Mouse (Mus musculus) gastrocnemius, adult 2 months (tissue): ENCODE measurements around the gene Acpp. TPM values are rescaled to one million over a fixed set of nuclear protein-coding genes. Genes with fewer than 3 reads are reported as not detected.

Source experiments
- DNase-seq: peaks from one replicate; pipeline ENCODE4 v3.0.0; 2022
- H3K27ac ChIP-seq: fragments of 200-600 bp; 2 replicates; pipeline ENCODE4 v1.8.1; 2022; ENCODE audit warnings: mild to moderate bottlenecking
- H3K4me3 ChIP-seq: fragments of 200-600 bp; 2 replicates; pipeline ENCODE4 v1.8.1; 2022; ENCODE audit warnings: mild to moderate bottlenecking, moderate library complexity
- CTCF ChIP-seq: fragments of 200-600 bp; IDR thresholded peaks from 2 replicates; pipeline ENCODE4 v1.8.1; 2022; ENCODE audit warnings: antibody characterized with exemption, mild to moderate bottlenecking, moderate library complexity
- intact Hi-C: fragments of 180-260 bp; cut with DNase I; formaldehyde crosslinking; loops from one replicate; pipeline ENCODE4 v1.15.1; 2025
- total RNA-seq, 2 experiments: library from RNA; stranded (reverse); gene quantifications; 2 replicates each; pipeline ENCODE4 v1.2.3; 2021

Acpp gene
- total RNA-seq, 2 experiments from 2014 or later: not detected

DNA sequence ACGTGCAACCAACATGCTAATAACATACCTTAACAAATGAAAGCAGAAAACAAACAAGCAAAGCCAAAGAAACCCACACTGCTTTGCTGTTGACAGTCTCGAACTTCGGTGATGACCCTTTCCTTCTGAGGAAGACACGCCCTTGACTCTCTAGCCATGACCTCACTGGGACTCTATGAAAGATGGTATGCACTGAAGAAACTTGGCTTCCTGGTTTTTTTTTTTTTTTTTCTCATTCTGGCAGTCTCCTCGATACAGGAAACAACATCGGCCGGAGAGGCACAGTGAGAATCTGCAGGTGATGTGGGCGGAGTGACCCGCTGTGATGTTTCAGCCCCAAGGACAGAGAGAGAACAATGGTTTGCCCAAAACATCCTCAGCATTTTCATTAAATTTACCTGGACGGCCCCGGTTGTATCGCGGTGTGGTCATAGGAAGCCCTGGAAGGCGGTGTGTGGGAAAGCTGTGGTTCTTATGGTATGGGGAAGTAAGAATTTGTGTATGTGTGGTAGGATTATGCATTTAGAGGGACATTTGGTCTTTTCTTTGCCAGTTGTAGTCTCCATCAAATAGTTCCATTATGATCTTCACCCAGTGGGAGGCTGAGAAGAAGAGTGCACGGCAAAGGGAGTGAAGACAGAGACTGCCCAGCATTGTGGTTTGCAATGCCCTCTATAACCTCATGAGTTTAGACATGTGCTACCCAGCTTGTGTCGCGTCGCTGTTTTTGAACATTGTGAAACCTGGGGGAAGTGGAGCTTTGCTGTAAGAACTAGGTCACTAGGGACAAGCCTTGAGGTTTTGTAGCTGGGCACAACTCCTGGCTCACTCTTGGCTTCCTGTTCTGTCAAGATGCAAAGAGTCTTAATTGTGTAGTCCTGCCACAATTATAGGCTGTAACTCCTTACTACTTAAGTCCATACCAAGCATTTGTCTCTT lies 1.2 kb upstream of the Acpp start:
- intact Hi-C loops: no loop called here
- no peak for TF ChIP-seq CTCF
- Histone ChIP-seq H3K27ac (no peak overlapping the region), H3K4me3 (no peak overlapping the region)
- no peak for DNase-seq

DNA sequence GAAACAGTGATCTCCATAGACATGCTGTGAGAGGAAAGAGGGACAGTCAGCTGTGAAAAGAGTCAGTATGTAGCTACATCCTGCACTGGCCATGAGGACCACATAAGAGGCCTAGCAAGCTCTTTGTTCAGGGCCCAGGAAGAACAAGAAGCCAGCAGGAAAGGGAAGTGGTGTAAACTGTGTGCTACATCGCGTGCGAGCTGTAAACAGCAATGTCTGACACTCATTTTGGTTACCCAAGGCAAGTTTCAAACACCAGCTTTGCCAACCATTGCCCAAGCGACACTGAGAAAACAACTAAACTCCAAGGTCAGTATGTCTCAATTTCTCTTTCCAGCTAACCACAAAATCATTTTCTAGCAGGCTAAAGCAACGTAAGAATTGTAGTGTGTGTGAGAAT lies 6.2 kb downstream of the Acpp start:
- H3K27ac ChIP-seq: no peak overlapping the region
- DNase-seq: no peak
- intact Hi-C loops: no loop called here
- H3K4me3 ChIP-seq: no peak overlapping the region
- no peak for TF ChIP-seq CTCF

DNA sequence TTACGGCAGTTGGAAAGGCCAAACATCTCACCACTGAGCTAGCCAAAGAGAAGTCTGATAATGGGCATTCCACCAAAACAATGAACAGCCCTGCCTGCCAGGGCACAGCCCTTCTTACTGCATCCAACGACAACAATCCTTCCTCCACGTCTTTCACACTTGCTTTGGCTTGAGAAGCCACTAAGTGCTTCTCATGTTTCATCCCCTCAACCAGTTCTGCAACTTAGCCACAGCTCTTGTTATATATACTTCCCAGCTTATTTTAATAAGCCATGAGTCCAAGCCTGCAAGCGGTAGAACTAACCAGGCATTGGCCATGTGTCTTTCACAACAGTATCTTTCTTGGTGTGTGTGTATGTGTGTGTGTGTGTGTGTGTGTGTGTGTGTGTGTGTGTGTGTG lies 8.9 kb downstream of the Acpp start:
- no peak overlapping the region for H3K4me3 ChIP-seq
- no peak for TF ChIP-seq CTCF
- intact Hi-C loops: no loop called here

DNA sequence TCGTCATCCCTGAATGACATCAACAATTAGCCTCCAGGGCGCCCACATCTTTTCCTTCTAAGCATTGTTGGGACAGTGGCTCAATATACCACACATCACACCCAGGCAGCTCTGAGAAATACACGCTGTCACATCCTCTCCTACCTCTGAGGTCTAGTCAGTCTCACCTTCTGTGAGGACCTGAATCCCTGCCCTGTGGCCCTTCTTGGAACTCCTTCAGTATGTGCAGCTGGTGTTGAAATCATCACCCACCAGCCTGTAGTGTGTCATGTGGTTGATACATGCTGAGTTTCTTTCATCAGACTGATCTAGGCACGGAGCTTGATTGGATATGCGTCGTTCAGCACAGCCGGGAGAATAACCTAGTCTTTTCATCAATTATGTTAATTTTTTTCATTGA lies 16.0 kb downstream of the Acpp start:
- Histone ChIP-seq H3K27ac (no peak overlapping the region), H3K4me3 (no peak overlapping the region)
- DNase-seq: no peak
- intact Hi-C loops: no loop called here
- no peak for TF ChIP-seq CTCF

More for the DNA sequence above, 8.9 kb downstream of the Acpp start:
- no peak for DNase-seq
- no peak overlapping the region for H3K27ac ChIP-seq

DNA sequence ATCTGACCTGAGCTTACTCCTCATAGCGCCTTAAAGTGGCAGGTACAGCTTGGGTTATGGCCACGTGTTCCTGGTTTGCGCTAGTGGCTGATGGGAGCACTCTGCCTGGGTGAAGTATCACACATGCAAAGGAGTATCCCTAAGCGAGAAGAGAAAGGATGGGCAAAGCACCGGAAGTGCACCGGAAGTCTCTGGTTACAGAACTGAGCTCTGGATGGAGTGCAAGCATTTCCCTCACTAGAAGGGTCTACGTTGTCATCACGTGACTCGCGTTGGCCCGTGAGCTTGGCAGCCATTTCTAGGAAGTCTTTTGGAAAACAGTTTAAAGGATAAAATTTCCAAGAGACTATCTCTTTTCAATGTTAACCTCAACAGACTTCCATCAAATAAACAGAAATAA lies 21.2 kb downstream of the Acpp start:
- no peak overlapping the region for H3K27ac ChIP-seq
- DNase-seq: no peak
- TF ChIP-seq CTCF: no peak
- H3K4me3 ChIP-seq: no peak overlapping the region
- intact Hi-C loops: no loop called here

DNA sequence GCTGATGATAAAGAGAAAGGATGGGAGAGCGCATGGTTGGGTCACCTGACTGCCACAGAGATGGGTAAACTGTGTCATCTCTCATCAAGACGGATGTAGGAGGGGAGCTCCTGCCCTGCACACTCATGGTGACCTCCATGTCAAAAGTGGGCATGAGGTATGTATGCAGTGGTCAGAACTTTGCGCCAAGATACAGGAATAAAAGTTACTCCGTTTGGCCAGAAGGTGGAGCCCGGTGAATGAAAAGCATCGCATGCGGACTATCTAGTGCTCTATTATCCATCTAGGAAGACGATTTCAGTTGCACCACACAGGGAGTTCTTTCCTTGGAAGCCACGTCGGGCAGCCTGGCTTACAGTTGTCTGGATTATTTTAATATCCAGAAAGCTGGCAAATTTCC lies 22.0 kb downstream of the Acpp start:
- intact Hi-C loops: no loop called here
- no peak overlapping the region for H3K4me3 ChIP-seq
- H3K27ac ChIP-seq: no peak overlapping the region
- DNase-seq: peak; percentile 19
- peak; percentile 50 for TF ChIP-seq CTCF

DNA sequence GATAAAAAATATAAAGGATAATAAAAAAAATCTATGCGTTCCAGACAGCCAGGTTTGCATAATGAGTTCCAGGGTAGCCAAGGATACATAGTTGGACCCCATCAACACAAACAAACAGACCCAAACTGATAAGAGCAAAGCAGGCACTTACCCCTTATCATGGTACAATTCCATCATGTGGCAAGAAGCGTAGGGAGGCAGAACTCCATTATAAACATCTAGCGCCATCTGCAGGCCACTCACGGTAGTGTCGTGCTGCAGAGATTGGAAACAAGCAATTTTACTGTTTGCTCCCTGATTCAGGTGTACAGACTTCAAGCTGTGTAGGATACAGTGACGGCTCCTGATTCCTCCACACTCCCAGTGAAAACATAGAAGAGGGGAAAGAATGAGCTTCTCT lies 30.8 kb downstream of the Acpp start:
- peak; percentile 75 for DNase-seq
- Histone ChIP-seq H3K4me3 (no peak overlapping the region), H3K27ac (no peak overlapping the region)
- peak; percentile 92 for TF ChIP-seq CTCF
- intact Hi-C loops: loop anchor here (1.0 kb wide), 1 partner anchor 29 kb away; no protein-coding TSS in a partner anchor

DNA sequence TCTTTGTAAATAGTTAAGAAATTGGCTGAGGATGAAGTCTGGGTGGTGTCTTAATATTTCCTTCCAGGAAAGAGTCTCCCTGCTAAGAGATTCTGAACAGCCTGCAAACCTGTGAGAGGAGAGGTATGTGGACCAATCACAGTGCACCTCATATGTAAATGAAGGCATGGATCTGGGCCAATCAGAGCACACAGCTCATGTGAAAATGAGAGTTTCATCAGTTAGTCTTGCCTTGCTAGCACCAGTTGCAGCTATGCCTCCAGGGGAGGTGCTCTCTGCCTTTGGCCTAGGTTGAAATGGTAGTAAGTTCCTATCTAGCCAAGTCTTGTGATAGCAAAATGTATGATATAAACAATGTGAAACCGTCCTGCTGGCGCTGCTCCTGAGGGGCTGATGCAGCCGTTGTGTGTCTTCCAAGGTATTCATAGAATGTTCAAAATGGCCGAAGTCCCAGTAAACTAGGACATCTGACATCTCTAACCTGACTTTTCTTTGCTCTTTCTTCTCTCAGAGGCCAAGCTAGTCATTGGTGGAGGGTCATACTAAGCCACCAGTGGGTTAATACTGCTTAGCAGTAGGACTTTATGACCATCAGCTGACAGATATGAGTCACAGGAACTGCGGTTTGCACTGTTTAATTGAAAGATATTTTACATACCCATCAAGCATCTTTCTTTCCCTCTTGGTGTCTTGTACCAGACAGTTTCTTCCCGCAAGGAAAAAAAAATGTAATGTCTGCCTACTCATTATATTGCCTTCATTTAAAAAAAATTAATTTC lies 32.0 kb downstream of the Acpp start:
- no peak for DNase-seq
- Histone ChIP-seq H3K4me3 (no peak overlapping the region), H3K27ac (no peak overlapping the region)
- intact Hi-C loops: loop anchor here (1.0 kb wide), 1 partner anchor 28 kb away; no protein-coding TSS in a partner anchor
- no peak for TF ChIP-seq CTCF

DNA sequence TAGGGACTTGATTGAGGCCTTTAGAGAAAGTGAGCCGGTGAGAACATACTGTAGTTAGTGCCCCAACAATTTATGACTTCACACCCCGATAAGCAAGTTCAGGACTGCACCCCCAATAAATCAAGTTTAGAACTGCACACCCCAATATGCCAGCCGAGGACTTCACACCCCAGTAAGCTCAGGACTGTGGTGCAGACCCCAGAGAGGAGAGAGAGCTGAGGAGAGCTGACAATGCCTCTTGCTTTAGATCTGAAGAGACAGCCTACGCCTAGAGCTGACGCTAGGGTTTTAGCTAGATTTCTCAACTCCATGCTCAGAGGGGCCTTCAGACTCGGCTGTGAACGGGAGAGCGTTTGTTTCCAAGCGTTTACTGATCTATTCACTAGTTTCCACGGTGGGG lies 32.7 kb downstream of the Acpp start:
- intact Hi-C loops: no loop called here
- Histone ChIP-seq H3K4me3 (no peak overlapping the region), H3K27ac (no peak overlapping the region)
- no peak for TF ChIP-seq CTCF
- DNase-seq: no peak

DNA sequence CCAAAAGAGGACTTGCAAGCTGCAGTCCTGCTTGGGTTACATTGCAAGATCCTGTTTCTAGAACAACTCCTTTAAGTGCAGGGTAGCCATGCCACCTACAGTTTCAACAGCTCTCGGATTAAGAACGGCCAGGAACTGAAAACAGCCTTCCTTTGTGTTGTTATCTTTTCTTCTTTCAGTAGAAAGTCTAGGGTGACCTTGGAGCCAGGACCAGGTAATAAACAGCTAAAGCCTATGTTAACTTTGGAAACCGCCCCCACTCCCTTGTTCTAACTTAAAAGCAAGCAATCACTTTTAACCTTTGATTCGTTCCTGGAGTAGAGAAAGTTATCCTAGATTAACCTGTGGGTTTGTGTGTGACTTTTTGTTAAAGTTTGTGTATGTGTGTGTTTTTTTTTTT lies 33.2 kb downstream of the Acpp start:
- Histone ChIP-seq H3K4me3 (no peak overlapping the region), H3K27ac (no peak overlapping the region)
- no peak for TF ChIP-seq CTCF
- intact Hi-C loops: no loop called here
- DNase-seq: no peak

DNA sequence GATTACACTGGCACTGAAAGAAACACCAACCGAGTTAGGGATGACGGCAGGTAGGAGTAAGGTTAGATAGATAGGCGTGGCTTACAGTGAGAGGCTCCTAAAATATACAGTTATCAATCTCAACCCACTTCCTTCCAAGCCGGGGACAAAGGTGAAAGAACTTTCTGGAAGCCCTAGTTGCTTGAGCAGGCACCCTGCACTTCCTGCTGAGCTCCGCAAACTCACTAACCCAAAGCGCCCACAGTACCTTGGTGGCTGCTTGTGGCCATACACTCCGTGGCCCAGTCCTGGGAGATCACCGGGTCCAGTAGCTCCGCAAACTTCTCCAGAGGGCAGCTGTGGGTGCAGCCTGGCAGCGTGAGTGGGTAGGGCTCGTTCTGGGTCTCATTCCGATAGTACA lies 37.0 kb downstream of the Acpp start:
- no peak for DNase-seq
- H3K27ac ChIP-seq: no peak overlapping the region
- no peak overlapping the region for H3K4me3 ChIP-seq
- intact Hi-C loops: no loop called here
- TF ChIP-seq CTCF: no peak

DNA sequence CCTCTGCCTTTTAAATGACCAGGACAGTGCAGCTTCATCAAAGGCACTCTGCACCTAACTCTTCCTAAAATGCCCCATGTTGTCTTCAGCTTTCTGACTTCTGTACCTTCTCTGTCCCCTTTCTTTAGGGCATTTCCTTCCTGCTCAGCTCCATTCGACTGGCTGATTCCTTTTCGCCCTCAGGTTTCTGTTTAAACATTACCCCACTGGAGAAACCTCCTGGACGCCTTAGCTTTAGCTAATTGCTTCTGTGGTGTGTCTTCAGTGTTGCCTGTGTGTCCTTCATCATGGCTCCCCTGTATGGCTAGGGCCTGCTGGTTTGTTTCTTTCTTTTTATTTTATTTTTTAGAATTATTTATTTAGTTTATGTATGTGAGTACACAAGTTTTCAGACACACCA lies 40.5 kb downstream of the Acpp start:
- H3K27ac ChIP-seq: no peak overlapping the region
- no peak overlapping the region for H3K4me3 ChIP-seq
- intact Hi-C loops: no loop called here
- no peak for TF ChIP-seq CTCF
- DNase-seq: no peak

DNA sequence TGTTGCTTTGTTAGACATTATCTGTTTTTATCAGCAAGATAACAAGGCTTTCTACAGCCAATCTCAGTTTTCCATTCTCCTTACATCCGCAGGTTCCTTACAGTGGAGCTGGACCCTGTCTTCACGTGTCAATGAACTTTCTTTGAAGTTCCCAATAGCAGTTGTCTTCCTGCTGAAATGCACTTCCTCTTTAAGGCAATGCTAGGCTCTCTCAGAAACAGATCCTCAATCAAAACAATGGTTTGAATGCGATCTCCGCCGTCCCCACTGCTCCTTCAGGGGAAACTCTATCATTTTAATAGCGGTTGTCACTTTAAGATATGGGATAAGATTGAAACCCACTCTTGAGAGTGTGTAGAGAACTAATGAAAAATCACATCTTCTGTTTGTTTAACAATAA lies 52.6 kb downstream of the Acpp start:
- no peak for TF ChIP-seq CTCF
- intact Hi-C loops: no loop called here
- no peak for DNase-seq
- Histone ChIP-seq H3K4me3 (no peak overlapping the region), H3K27ac (no peak overlapping the region)

DNA sequence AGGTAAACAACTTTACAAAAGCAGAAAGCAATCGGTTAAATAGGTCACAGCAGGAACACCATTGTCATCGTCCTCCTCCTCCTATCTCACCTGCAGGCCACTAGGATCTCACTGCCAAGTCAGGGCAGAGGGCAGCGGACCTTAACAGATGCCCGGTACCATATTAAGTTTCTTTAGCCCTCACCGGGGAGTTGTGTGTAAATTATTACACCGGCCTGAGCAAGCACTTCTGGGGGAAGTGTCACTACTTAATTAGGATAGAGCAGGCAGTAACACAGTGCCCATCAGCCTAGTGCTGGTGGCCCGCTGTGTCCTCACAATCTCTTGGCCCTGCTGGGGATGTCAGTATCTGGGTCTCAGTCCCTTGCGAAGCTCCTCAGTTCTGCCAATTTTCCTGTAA lies 55.0 kb downstream of the Acpp start:
- DNase-seq: no peak
- H3K4me3 ChIP-seq: no peak overlapping the region

More for the DNA sequence above, 55.0 kb downstream of the Acpp start:
- TF ChIP-seq CTCF: no peak
- H3K27ac ChIP-seq: no peak overlapping the region
- intact Hi-C loops: no loop called here
